Mouse (Mus musculus): ENCODE data around the gene Mical1.

The Mical1 gene

DNA sequence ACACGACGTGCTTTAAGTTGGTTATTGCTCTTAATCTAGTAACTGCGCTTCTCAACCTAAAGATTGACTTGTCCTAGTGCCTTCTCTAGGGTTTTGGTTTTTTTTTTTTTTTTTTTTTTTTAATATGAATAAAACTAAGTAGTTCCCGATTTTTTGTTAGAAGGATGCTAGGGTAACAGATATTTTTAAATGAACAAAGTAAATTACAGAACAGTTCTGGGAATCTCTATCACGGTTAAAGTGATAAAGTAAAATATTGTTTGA, 44.2 kb downstream of the Mical1 start:
- no peak for DNase-seq (ENCODE audit: low read depth, low spot score)

DNA sequence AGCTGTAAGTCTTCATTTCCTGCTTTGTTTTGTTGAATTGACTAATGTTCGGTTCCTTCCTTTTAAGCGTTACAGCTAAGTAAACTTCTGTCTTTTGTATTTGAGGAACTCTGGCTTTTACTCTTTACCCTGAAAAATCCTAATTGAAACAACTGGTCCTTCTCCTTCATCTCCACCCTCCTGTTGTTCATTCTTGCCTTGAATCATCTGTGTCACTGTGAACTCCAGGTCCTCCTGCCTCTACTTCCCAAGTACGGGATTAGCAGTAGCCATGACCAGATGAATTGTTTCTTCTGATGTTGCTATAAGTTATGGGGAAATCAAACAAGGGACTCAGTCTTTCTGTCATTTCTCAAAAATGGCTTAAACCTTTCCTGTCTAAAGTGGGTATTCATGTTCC, 47.3 kb downstream of the Mical1 start:
- no peak for DNase-seq (ENCODE audit: low read depth, low spot score)

DNA sequence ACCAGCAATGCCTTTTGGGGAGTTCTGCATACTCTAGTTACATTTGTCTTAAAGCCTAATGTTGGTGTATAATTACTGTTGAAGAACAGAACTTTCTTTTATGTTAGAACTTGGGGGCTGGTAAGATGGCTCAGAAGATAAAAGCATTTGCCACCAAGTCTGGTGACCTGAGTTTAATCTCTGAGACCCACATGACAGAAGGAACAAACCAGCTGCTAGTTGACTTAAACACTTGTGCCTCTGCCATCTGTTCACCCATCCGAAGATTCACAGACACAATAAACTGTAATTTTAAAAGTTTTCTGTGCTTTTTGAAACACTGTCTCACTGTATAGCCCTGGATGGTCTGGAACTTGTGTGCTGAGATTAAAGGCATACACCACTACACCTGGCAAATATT, 49.6 kb downstream of the Mical1 start:
- no peak for DNase-seq (ENCODE audit: low read depth, low spot score)

DNA sequence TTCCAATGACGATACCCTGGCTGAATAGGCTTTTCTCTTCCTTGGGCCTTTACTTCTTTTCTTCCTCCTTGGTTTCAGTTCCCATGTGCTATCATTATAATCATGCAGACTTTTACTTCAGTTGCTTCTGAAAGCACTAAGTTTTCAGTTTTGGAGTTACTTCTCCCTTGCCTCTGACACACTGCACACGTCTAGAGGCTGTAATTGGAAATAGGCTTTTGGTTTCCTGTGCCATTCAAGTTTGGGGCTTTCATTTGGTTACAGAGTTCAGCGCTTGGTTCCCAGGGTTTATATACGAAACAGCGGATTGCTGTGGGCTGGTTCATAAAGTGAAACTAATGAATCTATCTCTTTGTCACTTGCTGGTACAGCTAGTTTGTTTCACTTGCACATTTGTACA, 53.9 kb downstream of the Mical1 start:
- no peak for DNase-seq (ENCODE audit: low read depth, low spot score)

DNA sequence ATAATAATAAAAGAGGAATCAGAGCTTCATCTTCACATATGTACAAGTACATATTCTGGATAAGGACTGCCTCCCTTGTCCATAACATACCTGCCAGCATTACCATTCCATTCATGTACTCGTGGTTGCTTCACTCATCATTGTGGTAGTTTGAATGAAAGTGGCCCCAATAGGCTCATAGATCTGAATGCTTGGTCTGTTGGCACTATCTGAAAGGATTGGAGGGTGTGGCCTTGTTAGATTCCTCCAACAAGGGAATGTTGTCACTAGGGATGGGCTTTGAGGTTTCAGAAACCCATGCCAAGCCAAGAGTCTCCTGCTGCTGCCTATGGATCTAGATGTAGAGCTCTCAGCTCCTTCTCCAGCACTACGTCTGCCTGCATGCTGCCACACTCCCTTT, 59.9 kb downstream of the Mical1 start:
- DNase-seq (ENCODE audit: low read depth, low spot score), result no peak

Data from embryo, embryonic 11.5 days (tissue).